Mouse (Mus musculus): ENCODE data around the gene Npr3.

The Npr3 gene

GRCm38 (mm10) chr15:11906571-11907531, at the start of gene Npr3:
TSS of gene Npr3 (minus strand) at chr15:11907287.
- peak; percentile 78 for DNase-seq (ENCODE audit: low read depth, low spot score)

- no peak for DNase-seq (ENCODE audit: low read depth, low spot score)
Measured at GRCm38 (mm10) chr15:11956129-11956528, 49.0 kb upstream of the Npr3 start.

GRCm38 (mm10) chr15:11954190-11954589, 47.1 kb upstream of the Npr3 start:
- no peak for DNase-seq (ENCODE audit: low read depth, low spot score)

DNA sequence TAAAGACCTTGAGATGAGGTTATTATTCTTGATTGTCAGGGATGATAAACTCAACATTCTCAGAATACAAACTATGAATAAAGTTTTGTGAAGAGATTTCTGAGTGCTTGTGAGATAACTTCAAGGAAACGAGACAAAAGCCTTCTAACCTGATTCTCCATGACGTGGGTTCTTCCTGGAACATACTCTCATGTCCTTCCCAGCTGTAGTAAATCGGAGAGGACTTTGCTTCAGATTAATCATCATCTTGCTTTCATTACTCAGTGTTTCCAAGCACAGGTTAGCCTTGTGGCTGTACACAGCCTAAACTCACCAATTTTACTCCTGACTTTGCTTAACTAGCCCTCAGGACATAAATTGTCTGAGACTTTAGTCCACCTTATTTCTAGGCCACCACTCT, 45.1 kb upstream of the Npr3 start:
- DNase-seq (ENCODE audit: low read depth, low spot score) = no peak

DNA sequence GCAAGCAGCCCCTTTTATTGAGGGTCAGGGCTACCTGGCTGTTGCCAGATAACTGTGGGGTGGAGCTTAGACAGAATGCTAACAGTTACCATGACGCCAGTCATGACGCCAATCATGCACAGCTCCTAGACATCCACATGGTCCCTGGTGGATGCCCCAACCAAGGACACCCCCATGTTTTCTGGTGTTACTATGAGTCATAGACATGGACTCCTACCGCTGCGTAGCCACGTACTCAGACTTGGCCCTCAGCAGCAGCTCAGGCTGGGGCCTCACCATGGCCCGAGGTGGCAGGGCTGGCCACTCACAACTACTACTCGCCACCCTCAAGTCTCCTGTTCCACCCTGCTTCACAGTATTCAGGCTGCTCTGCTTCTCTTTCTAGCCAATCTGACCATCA, 44.1 kb upstream of the Npr3 start:
- DNase-seq (ENCODE audit: low read depth, low spot score) = no peak

DNA sequence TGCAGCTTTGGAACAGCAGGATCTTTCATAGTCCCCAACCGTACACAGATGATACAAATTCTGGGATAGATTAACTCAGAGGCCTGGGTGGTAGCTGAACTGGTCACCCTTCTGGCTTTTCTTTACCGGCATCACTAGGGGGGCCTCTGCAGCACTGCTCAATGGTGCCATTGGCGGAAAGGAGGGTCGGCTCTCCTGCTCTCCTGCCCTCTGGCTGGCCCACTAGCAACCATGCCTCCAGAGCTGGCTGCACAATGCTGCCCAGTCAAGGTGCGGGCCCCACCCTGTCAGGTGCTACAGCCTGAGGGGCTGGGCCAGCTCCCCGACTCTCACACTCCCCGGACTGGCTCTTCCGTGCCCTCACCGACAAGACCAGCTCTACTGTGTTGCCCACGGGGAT, 43.1 kb upstream of the Npr3 start:
- no peak for DNase-seq (ENCODE audit: low read depth, low spot score)

- no peak for DNase-seq (ENCODE audit: low read depth, low spot score)
Measured at GRCm38 (mm10) chr15:11949490-11949889, 42.4 kb upstream of the Npr3 start.

GRCm38 (mm10) chr15:11940855-11941254, 33.8 kb upstream of the Npr3 start:
- DNase-seq (ENCODE audit: low read depth, low spot score) = no peak

DNA sequence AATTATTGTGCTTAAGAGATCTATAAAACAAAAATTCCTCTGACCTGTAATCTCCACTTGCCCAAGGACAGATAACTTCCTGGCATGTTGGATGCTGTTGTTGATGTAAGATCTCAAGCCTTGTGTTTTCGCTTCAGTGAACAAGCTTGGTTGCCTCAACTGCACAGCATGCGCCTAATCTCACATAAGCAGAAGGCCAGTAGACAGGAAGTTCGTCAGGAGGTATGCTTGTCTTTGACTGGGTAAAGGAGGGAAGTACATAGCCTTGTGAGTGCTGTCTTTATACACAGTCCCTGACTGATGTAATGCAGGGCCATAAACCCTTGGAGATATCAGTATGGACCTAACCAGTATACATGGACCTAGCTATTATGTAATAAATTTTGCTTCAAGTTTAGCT, 20.7 kb upstream of the Npr3 start:
- no peak for DNase-seq (ENCODE audit: low read depth, low spot score)

DNA sequence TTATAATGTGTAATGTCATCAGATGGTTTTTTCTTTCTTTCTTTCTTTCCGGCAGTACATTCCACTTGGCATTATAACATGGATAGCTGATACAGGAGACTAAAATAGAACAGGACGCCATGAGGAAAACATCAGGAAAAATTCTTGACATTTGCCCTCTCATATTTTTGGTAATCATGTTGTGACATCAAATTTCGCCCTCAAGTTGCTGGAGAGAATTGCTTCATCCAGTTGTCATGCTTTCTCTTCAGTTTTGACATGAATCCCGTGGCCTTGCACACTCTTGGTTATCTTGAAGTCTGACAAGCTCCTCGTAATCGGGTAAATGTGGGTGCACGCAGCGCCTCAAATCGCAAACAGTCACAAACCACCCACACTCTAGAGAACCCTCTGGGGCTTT, 7.0 kb upstream of the Npr3 start:
- no peak for DNase-seq (ENCODE audit: low read depth, low spot score)

- DNase-seq (ENCODE audit: low read depth, low spot score) = peak; percentile 18
Measured at GRCm38 (mm10) chr15:11909875-11910274, 2.8 kb upstream of the Npr3 start.

DNA sequence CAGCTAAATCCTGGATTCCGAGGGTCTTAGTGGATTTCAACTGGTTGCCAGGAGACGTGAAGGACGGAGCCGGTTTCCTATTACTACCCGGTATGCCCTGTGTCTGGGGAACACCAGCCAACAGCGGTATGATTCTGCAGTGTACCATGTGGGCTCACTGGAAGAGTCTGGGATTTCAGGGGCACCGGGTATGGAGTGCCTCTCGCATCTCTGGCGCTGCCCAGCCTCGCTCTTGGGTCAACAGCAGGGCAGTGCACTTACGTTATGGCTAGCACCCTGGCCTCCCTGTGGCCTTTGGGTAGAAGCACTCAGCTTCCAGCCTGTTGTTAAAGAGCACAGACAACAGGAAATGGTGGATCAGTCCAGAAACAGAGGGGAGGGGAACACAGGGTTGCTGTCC, 1.1 kb upstream of the Npr3 start:
- no peak for DNase-seq (ENCODE audit: low read depth, low spot score)

- DNase-seq (ENCODE audit: low read depth, low spot score) = peak; percentile 59
Measured at GRCm38 (mm10) chr15:11906021-11906570, 991 bp downstream of the Npr3 start.

DNA sequence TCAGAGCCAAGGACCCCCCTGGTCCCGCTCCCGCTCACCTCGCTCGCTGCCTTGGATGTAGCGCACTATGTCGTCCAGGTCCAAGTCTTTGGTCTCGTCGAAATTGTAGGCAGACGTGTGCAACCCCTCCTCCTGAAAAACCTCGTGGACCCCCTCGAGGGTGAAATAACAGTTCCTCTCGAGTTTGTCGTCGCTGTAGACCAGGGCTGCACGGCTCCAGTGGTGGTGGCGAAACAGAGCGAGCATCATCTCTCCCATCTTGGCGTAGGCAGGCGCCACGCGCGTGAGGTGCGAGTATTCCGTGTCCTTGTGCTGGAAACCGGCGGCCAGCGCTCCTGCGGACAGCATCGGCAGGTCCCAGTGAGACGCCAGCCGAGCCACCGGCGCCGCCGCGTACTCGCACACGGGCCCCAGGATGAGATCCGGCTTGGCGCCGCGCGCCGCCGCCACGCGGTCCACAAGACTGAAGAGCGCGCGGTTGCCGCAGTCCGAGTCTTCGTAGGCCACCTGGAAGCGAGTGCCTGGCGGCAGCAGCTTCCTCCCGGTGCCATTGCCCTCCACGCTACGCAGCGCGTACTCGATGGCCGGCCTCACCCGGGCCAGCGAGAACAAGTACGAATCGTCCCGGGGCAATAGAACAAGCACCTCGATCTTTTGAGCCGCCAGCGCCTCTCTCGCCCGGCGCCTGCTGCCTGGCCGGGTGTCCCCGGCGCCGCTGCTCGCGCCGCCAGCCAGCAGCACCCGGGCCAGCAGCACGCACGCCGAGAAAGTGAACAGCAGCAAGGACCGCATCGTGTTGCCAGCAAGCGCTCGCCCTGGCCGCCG, 2.0 kb downstream of the Npr3 start:
- DNase-seq (ENCODE audit: low read depth, low spot score) = peak; percentile 72

DNA sequence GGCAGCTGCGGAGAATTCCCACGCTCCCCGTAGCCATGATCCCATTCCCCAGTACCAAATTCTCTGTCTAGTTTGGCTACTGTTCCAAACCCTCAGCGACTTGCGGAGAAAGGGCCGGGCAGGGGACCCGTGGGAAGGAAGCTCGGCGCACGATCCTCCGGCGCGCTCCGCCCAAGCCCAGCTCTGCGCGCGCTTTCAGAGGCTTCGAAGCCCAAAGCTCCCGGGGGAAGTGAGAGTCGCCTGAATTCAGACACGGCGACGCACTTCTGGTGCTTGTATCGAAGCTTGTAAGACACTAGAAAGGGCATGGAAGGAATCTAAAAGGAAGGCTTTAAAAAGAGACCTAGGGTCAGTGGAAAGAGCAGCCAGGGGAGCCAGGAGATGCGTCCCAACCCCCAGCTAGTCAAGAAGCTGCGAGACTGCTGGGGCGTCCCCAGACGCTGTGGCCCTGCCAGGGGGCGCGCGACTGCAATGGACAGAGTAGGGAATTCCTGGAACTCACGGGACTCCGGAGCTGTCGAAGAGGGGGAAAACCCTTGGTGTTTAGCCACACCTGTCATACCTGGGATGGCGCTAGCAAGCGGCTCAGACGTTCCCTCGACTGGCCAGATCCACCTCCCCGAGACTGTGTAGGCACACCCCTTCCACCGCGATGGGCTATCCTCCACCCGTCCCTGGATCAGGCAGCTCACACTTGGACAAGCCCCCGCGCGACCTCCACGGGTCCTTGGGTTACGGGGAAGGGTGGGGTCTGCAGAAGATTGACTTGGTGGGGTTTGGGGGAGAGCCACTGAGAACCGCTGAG, 2.8 kb downstream of the Npr3 start:
- DNase-seq (ENCODE audit: low read depth, low spot score) = peak; percentile 71

DNA sequence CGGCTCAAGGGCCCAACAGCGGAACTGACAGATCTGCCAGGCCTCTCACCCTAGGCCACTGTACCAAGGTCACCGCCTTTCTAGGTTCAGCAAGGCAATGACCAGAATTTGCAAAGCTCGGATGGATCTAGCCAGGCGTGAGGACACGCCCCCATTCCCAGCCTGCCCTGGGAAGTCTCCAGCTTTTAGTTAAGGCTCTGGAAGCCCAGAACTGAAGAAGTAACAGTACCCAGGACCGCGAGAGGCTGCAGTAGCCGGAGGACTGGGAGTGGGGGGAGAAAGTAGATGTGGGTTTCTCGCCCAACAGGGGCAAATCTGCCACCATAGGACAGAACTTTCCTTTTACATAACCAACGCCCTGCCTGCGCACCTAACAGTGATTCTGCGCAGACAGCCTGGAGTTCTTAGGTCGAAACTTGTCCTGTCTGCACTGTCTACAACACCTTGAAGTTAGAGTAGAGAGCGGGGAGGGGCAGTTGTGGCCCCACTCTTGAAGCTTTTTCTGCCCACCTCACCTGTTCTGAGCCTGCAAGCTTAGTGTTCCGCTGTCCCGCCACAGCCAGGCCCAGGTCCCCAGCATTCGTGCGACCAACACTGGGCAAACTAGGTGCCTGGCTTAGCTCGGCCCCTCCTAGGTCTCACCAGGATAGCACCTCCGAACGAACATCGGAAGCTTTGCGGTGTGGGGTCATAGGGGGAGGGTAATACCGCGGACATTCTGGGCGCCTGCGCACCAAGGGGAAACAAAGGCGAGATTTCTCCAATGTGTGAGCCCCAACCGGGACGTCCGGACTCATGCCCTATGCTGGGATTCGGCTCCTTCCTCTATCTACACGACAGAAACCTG, 3.7 kb downstream of the Npr3 start:
- peak; percentile 91 for DNase-seq (ENCODE audit: low read depth, low spot score)

DNA sequence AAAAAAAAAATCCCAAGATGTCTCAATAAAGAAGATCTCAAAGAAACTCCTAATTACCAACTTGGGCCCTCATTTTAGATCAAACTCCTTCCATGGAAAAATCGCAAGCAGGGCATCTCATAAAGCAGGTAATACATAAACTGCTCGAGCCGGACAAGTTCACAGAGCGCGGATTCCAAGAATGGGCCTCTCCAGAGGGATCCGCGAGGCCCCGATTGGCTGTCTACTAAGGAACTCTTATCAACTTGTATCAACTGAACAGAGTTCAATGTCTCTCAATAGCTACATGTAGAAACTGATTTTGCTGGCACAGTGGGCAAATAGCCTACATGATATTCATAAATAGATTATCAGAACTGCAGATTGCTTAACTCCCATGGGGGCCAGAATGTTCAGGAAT, 9.5 kb downstream of the Npr3 start:
- DNase-seq (ENCODE audit: low read depth, low spot score) = no peak

DNA sequence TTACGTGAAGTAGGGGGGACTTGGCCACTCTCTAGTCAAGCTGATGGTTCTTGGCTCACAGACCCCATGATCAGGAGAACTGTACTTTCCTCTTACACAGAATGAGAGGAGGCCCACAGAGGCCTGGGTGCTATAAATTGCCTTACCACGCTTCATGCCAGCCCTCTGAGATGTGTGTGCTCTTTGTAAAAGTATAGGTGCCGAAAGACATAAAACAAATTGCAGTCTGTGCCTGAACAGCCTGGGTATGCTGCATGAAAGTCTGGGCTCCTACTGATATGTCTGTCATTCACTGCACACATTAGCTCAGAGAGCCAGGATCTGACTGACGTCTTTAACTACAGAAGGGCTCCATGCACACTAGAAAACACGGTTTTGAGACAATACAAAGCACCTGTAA, 9.9 kb downstream of the Npr3 start:
- no peak for DNase-seq (ENCODE audit: low read depth, low spot score)

DNA sequence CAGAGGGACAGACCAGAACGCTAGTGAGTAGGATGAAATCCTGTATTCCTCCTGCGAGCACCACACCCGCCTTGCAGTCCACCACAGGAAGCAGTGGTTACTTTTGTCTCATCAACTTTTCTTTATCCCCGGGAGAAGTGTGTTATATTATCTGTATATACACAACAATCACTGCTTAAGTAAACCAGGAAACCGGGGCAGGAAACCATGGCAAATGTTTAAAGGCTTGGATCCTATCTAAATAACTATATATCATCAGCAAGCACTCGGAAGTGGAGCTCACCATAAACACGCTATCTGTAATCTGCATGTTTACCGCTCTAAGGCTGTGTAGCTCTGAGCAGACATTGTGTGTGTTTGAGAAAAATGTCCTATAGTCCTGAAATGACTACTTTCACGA, 13.1 kb downstream of the Npr3 start:
- DNase-seq (ENCODE audit: low read depth, low spot score) = no peak

DNA sequence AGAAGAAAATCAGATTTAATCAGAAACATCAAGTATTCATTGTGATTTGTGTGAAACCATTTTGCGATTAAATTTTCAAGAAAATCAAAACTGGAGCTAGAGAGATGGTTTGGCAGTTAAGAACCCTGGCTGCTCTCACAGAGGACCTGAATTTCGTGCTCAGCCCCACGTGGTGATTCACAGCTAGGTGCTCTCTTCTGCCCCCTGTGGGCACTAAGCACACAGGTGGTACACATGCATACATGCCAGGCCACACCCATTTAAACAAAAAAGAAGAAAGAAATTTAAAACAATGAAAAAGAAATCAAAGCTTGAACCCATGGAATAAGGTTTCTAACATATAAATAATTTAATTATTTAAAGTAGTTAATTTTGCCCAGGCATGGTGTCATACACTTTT, 15.7 kb downstream of the Npr3 start:
- DNase-seq (ENCODE audit: low read depth, low spot score) = peak; percentile 77
